Mouse (Mus musculus) testis, postnatal 10 days (tissue): ENCODE results near the gene Rab11fip3.

ENCODE experiments used
- DNase-seq: peaks from one replicate; pipeline ENCODE4 v3.0.0; 2021; ENCODE audit warnings: low spot score

The Rab11fip3 gene

DNA sequence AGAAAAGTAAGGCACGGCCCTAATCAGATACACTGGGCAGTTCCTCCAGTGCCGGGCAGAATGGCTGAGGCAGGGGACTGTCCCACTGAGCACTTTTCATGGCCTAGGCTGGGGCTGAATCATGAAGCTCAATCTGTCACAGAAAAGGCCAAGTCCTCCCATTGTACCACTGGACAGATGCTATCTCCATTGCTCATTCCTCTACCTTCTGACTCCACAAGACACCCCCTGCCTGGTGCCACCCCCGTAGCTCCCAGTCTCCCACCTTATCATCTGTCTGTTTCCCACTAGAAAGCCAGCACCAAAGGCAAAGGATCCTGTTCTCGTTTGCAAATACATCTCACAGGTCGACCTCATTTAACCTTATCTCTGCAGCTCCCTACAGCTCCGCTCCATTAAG lies 37.3 kb downstream of the Rab11fip3 start:
- DNase-seq, result no peak

DNA sequence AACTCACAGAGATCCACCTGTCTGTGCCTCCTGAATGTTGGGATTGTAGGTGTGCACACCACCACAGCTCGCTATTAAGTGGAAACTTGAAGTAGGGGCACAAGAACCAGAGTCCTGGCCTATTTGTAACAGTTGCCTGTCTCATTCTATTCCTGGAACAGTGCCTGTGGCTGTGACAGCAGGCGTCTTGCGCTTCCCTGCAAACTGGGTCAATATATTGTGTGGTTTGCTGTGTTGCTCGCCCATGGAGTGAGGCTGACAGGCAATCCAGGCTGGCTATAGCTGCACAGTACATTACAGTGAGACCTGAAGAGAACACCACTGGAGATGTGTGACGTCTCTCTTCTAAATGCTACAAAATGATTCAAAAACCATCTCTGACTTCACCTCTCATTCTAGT lies 37.8 kb downstream of the Rab11fip3 start:
- no peak for DNase-seq

DNA sequence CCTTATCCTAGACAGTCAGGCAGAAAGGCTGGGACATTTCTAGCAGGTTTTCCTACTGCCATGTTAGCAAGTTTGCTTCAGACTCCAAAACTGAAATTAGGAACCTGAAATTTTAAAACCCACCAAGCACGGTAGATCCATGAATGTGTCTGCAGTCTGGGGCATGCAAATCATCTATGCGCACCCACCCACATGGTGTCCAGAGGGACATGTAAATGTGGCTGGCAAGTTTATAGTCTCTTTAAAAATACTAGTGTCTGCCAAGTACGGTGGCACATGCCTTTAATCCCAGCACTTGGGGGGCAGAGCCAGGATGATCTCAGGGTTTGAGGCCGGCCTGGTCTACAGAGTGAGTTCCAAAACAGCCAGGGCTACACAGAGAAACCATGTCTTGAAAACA lies 41.1 kb downstream of the Rab11fip3 start:
- DNase-seq, result no peak

DNA sequence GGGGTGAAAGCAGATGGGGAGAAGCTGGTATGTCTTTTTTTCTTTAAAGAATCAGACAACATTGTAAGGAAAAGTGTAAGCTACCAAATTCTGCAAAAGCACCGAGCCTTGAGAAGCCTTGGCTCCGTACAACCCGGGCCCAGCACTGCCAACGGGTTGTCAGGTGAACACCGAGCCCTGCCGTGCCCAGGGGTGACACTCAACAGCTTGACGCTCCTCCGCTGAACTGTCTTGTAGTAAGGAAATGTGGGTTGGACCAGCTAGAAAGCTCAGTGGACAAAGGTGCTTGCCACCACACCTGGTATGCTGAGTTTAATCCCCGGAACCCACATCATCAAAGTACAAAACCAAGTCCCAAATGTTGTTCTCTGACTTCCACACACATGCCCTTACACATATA lies 44.7 kb downstream of the Rab11fip3 start:
- DNase-seq, result no peak

DNA sequence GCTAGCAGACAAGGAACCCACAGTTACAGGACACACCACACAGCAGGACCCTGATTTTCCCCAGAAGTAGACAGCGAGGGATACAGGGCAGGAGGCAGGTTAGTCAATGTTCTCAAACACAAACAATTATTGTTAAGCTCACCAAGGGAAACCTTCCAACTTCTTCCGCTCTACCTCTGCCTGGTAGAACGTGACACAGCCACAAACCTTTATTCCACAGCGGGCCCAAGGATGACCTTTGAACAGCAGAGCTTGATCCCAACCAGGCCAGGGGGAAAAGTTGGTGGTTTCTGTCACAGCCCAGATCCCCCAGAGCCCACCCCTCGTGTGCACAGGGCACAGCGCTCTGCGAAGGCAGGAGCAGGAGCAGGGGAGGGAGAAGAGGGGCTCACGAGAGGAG lies 45.4 kb downstream of the Rab11fip3 start:
- no peak for DNase-seq

DNA sequence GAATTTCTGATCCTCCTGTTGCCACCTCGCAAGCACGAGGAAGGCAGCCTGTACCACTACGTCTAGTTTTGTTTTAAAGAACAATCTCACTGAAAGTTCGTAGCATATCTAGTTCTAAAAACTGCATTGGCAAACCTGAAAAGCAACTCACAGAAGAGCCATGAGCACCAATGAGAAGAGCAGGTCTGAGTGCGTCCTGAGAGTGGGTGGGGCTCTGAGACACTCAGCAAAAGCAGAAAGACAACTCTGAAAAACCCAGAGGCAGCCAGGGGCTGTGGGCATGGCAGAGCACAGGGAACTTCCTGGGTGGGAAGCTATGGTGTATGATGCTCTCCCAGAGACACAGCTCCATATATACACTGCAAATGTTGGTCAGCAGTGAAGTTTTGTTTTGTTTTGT lies 46.2 kb downstream of the Rab11fip3 start:
- DNase-seq, result no peak

DNA sequence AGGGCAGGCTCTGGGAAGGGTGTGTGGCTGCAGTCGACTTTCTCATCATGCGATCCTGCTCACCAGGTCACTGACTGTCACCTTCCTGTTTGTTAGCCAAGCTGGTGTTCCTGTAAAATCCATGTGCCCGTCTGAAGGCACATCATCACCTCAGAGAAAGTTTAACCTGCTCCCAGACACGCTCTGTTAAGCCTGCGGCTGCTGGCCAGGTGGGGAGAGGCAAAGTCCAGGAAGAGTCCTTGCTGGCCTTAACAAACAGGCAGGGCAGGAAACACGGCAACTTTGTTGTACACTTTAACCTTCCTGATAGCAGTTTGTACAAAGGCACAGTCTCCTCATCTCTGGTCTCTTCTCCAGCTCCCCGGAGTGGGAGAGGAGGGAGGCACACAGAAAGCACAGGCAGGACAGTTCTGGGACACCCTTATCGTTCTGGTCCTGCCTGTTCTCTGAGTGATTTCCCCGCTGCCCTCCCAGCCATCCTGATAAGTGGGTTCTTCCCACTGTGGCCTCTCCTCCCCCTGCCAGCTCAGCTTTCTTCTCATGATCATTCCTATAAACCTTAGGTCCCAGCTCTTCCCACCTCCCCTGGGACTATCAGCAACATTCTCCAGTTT lies 47.5 kb downstream of the Rab11fip3 start:
- peak; percentile 59 for DNase-seq

DNA sequence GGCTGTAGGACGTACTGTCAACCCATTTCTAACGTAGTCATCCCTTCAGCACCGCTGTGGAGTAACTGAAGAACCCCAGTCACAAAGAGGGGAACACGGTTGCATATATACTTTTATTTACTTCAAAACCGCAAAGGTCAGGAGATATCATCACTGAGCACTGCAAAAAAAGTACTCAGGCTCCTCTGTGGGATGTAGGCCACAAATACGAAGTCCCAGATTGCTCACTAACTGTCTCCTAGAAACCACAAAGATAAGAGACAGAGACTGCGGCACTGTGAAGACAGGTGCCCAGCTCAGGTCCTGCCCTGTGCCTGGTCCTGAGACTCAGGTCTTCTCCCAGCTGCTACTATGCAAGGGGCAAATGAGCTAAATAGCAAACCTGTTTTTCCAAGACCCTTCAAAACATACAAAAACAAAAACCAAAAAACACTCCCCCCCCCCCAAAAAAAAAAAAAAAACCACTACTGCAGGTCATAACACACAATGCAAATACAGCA lies 48.5 kb downstream of the Rab11fip3 start:
- no peak for DNase-seq

DNA sequence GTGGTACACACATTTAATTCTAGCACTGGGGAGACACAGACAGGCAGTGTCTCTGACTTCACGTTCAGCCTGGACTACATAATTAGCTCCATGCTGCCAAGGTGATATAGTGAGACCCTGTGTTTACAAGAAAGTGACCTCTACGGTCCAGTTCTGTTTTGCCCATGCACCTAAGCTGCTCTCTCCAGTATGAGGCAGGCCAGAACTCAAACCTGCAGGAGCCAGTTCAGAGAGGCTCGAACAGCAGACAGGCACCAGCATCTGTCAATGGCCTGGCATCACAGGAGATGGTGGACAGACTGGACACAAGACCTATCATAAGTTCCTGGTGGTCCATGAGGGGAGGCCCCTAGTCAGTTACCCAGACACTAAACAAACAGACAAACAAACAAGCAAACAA lies 51.0 kb downstream of the Rab11fip3 start:
- no peak for DNase-seq

DNA sequence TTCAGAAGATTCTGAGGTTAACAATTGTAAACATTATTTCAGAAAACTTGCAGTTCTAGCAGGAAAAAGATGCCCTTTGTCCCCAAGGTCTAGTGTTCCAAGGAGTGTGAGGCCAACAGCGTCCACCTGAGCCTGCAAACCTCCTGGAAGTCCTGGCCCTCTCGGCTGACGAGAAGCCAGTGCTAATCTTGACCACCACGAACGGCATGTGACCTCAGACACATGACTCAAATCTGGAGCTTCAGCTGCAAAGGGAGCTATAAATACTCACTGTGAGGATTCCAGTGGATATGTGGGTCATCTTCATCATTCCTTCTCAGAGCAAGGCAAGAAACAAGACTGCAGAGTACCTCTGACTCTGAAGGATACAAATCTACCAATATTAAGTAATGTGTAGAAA lies 51.4 kb downstream of the Rab11fip3 start:
- DNase-seq, result no peak

DNA sequence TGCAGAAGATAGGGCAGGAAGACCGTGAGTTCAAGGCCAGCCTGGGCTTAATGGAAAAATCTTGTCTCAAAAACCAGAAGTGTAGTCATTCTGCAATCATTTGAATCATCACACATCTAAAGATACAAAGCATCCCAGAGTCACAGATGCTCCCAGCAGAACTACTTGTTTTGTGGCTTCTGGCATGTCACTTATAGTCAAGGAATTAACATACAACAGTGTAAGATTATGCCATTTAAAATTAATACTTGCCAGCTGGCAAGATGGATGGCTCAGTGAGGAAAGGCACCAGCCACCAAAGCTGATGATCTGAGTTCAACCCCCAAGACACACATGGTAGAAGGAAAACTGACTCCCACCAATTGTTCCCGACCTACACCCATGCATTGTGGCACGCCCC lies 52.3 kb downstream of the Rab11fip3 start:
- no peak for DNase-seq

DNA sequence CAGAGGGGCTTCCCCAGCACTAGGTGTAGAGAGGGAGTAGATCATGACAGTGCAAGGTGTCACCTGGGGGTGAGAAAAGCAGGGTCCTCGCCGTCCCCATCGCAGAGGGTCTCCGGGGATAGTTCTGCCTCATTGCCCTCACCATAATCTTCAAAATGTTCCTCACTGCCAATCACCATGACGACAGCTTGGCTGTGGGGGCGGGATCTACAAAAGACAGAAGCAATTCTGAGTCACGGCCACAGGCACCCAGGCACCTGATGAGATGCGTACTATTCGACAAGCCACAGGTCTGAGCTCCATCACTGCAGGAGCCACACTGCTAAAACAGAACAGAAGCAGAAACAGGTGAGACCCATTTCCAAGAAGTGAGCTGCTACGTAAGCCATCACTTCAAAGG lies 55.6 kb downstream of the Rab11fip3 start:
- no peak for DNase-seq

DNA sequence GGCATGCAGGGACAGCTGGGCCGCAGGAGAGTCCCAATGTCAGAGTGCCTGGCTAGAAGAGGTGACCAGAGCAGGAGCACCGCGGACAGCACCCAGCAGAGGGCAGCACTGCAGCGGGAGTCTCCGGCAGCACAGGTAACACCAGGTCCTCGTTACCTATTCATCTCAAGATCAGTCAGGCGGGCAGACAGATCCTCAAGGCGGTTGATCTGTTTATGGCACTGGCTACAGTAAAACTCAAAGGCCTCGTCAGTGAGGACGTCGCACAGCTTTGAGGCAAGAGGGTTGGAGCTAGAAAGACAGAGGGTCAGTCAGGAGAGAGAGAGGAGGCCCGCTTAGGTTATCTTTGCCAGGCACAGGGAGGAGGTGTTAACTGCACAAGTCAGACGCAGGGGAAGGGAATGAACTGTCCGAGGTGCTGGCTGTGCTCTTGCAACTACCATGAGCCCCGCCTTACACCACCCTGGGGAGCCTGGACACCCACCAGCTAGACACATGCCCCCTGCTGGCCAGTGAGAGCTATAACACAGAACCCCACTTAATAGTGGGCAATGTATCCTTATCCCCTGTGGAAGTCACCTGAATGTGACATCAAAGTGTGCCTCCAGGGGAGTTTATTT lies 57.4 kb downstream of the Rab11fip3 start:
- peak; percentile 84 for DNase-seq

DNA sequence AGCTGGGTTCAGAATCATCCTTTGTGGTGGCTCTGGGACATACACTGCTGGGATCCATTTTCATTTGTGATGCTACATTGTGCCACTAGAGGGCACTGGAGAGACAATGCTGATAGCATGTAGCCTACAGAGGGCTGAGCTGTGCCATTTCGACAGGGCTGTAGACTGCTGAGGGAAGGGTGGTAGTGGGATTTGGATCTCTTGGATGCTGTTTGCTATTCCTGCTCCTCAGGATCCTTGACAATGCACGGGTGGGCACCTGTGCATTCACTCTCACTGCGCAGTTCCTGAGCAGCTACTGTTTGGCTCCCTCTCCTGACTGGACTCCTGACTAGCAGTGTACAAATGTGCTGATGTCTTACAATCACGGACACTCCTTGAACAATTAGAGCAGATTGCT lies 59.8 kb downstream of the Rab11fip3 start:
- peak; percentile 84 for DNase-seq

DNA sequence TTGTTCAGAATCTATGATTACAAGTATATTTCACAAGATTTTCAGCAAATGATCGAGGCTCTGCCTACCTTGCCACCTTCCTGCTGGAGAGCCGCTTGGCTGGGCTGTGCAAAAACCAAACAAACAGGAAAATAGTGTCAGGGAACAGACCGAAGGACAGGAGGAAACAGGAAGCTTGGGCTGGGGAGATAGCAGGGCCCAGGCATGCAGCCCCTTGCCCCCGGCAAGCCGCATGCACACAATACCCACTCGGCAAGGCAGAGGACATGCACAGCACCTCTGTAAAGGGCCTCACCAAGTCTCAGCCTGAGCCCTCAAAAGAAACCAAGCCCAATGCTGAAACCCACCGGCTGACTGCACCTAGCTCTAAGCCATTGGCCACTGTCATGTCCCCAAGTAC lies 60.6 kb downstream of the Rab11fip3 start:
- DNase-seq, result no peak

DNA sequence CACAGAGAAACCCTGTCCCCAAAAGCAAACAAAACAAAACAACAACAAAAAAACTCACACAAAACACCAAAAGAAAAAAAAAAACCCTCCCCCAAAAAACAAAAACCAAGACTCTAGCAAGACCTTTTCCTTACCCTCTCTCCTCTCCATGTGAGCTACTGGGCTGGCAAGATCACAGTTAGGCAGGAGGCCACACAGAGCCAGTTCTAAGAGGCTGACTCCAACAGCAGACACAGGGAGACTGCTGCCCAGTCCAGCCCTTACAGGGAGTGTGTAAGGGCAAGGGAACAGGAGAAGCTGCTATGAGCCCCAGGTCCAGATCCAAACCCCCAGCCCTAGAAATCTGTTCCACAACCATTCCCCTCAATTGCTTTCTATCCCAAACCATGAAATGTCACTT lies 61.0 kb downstream of the Rab11fip3 start:
- no peak for DNase-seq

DNA sequence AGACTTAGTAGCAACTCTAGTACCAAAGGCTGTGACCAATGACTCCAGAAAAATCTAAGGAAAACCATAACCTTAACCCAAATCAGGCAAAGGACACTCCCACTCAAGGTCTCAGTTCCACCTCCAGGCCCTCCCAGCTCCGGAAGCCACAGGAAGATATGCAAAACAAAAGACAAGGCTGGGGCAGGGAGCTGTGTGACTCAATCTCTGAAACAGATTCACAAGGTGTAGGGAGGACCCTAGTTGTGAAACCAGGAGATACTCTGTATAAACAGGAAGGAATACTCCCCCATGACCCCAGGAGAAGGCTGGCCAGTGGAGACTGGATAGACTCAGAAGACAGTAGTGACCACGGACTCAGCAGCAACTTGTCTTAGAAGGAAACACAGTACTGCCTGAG lies 61.7 kb downstream of the Rab11fip3 start:
- no peak for DNase-seq

DNA sequence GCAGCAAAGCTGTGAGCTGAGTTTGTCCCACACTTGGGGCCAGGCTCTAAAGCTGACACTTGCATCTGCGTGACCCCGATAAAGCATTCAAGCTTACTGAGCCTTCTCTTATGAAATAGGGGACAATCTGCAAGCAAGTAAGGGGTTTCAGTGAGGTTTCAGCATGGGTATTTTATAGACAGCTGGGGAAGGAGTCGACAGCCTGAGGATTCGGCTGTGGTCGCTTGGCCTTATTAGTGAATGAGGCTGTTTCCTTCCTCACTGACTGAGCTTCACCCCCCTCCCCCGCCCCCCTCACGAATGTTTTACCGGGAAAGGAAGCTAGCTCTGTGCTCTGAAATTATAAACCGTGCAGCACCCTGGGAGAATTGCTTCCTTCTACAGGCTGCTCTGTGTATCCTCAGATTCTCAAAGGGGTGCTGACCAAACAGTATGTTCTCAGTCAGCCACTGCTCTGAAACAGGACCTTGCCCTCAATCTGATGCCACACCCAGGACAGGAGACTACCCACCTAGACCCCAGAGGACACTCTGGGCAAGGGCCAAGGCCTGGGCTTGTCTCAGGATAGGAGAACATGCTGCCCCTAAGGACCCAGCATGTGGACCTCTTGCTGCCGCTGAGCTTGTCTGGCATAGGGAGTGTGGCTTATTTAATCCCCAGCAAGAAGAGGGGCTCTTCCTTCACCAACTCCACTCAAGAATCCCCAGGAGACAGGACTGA lies 63.5 kb downstream of the Rab11fip3 start:
- no peak for DNase-seq

DNA sequence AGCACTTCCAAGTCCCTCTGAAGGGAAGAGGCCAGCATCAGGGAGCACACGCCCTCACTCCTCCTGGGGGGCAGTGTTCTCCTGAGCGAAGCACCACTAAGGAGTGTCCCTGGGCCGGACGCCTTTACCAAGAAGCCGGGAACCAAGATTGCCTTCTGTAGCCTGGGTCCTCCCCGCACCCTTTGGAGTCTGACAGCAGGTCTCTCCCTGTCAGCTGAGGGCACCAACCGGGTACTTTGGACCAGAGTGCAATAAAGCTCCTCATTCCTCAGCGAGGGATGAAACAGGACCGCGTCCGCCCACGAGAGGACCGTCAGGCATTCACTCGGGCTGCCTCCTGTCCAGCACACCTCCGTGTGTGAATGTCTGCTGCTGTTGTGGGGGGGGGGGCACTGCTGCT lies 64.6 kb downstream of the Rab11fip3 start:
- DNase-seq, result no peak

DNA sequence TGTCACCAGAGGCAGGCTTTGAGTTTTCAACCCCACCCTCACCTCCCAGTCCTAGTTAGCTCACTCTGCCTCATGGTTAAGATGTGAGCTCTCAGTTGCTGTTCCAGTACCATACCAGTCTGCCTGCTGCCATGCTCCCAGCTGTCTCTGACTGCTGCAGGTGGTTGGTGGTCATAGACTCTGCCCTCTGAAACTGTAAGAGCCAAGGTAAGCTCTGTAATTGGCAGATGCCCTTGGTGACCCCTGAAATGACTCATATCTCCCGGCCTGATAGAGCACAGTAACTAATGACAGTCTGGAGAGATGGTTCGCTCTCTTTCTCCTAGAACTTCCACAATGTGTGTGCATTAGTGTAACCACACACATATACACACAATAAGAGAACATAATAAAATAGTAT lies 65.5 kb downstream of the Rab11fip3 start:
- no peak for DNase-seq

DNA sequence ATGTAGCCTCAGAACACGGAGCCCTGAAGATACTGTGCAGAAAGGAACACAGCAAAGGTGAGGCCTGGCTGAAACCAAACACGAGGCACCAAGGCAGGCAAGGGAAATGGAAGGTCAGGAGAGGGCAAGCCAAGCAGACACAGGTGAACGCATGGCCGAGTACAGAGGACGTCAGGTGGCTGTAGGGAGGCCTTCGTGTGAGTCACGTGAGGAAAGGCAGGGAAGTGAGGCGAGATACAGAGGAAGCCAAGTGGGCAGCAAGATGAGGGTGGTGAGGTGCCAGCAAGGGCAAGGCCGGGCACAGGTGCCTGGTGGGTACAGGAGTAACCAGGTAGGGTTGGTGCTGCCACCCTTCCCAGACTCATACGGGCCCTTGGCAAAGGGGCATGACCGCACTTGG lies 70.9 kb downstream of the Rab11fip3 start:
- no peak for DNase-seq

DNA sequence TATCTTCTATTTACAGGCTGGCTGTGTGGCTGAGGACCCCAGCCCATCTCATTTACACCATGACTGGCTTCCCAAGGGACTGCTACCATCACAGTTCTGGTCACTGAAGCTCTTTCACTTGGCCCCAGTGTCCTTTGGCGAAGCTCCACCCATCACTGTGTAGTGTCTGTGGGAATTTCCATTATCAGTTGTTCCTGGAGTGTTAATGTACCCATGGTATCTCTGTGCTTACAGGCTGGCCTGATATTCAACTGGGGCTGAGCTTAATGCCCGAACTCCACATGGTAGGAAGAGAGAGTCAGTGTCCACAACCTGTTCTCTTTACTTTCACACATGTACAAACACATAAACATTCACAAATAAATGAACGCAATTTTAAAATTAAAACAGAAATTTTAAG lies 75.9 kb downstream of the Rab11fip3 start:
- DNase-seq, result no peak

DNA sequence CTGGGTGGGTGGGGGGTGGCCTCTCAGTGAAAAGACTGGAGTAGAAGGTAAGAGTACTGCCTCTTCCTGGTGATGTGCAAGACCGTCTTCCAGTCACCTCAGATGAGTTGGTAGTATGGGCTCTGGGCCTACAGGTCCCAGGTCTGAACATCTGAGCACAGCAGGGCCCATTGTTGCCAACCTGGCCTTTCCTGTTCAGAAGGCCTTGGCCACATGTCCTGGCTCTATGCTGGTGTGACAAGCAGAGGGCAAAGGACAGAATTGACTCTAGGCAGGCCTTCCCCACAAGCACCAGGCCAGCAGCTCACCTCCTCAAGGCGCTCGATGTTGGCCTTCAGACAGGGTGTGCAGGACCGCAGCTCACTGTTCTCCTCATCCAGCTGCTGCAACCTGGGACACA lies 77.1 kb downstream of the Rab11fip3 start:
- no peak for DNase-seq

DNA sequence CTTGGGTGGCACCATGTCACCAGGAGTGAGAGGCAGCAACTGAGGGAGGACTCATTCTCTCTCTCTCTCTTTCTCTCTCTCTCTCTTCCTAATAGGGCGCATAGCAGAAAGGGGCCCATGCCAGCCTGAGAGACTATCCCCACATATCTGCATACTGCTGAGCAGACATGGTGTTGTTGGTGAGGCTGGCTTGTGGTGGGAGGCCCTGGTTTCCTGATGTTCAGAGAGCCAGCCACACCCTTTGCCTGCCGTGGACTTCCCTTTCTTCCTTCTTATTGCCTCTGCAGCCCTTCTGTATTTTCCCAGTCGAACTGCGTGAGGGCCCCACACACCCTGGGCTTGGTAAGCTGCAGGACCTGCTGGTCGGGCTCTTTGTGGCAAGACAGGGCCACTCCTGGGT lies 79.0 kb downstream of the Rab11fip3 start:
- no peak for DNase-seq
